27 mouse cellular contexts compared by ENCODE assay signal in genomic region chr5:129243120-129243519, GRCm38 (mm10).
"Had no signal": no experiment of that assay in that cellular context is flagged by ENCODE, and none has a peak within 500 bp of the region (broad histone marks: within the 10 kb centered on the region; RNA-seq: fewer than 3 reads in every experiment).

No protein-coding gene starts in this region.

- H3K27ac ChIP-seq: gastrocnemius, adult 2 months; heart, adult 2 months; heart, embryonic 13.5 days; heart, embryonic 15.5 days; hindbrain, embryonic 15.5 days; hindbrain, postnatal 0 days; kidney, embryonic 15.5 days; kidney, postnatal 0 days; limb, embryonic 13.5 days; limb, embryonic 15.5 days; liver, embryonic 12.5 days; liver, embryonic 14.5 days had no signal

- H3K4me2 ChIP-seq: heart, embryonic 11.5 days; heart, embryonic 13.5 days; heart, embryonic 15.5 days; hindbrain, embryonic 15.5 days; kidney, embryonic 15.5 days; limb, embryonic 13.5 days; limb, embryonic 15.5 days; liver, embryonic 12.5 days had no signal

- DNase-seq: gastrocnemius, adult 2 months; gastrocnemius, postnatal 14 days; gastrocnemius, postnatal 36 days; heart, adult 11 months; heart, adult 2 months; heart, postnatal 14 days; heart, postnatal 36 days; kidney, adult 11 months; kidney, adult 2 months; kidney, adult 9 months; kidney, postnatal 14 days; kidney, postnatal 36 days; layer of hippocampus, adult 9-11 months; layer of hippocampus, postnatal 36 days; left cerebral cortex, postnatal 4 days had no signal

- ATAC-seq: intestine, embryonic 16.5 days; liver, embryonic 12.5 days had no signal

- H3K4me1 ChIP-seq: heart, embryonic 15.5 days; kidney, embryonic 15.5 days; liver, embryonic 12.5 days had no signal

- H3K9me3 ChIP-seq: heart, embryonic 13.5 days; heart, embryonic 15.5 days; hindbrain, embryonic 15.5 days; kidney, embryonic 15.5 days; limb, embryonic 13.5 days; limb, embryonic 15.5 days; liver, embryonic 12.5 days had no signal

- H3K27me3 ChIP-seq: heart, embryonic 15.5 days; hindbrain, embryonic 15.5 days; limb, embryonic 15.5 days; liver, embryonic 12.5 days had no signal

- H3K4me3 ChIP-seq: gastrocnemius, adult 2 months; heart, adult 2 months; heart, embryonic 13.5 days; heart, embryonic 15.5 days; hindbrain, embryonic 15.5 days; kidney, embryonic 15.5 days; limb, embryonic 13.5 days; limb, embryonic 15.5 days; liver, embryonic 12.5 days had no signal

- H3K36me3 ChIP-seq: heart, embryonic 13.5 days; heart, embryonic 15.5 days; hindbrain, embryonic 15.5 days; kidney, embryonic 15.5 days; limb, embryonic 13.5 days; limb, embryonic 15.5 days; liver, embryonic 12.5 days had no signal

- H3K9ac ChIP-seq: heart, embryonic 13.5 days; heart, embryonic 15.5 days; hindbrain, embryonic 15.5 days; kidney, embryonic 15.5 days; limb, embryonic 13.5 days; limb, embryonic 15.5 days; liver, embryonic 12.5 days; liver, embryonic 14.5 days had no signal
